Mouse (Mus musculus) liver, embryonic 14.5 days (tissue): ENCODE measurements around the gene Nuak1. TPM values are rescaled to one million over a fixed set of nuclear protein-coding genes. Genes with fewer than 3 reads are reported as not detected.

ENCODE experiments used
- ATAC-seq: fragments of 200-750 bp; cut with Nextera tagmentation; 2 replicates; pipeline ENCODE4 v1.8.0; 2017; ENCODE audit warnings: moderate number of reproducible peaks, mild to moderate bottlenecking, moderate library complexity; ENCODE audit not compliant: insufficient read depth
- DNase-seq, 3 experiments: peaks; one replicate each; pipeline ENCODE4 v3.0.0-alpha.2; 2012 to 2013; ENCODE audit warnings: low read depth in 3 of 3, low spot score in 3 of 3
- H3K27ac ChIP-seq: fragments of 300-500 bp; sonication (generic); 2 replicates; pipeline ENCODE4 v1.5.1; 2014; ENCODE audit warnings: moderate library complexity, mild to moderate bottlenecking, control low read depth, inconsistent platforms
- H3K27me3 ChIP-seq: fragments of 300-500 bp; sonication (generic); 2 replicates; pipeline ENCODE4 v1.6.1; 2014; ENCODE audit warnings: mild to moderate bottlenecking, low read length, moderate library complexity; ENCODE audit not compliant: control insufficient read depth, insufficient read depth
- H3K36me3 ChIP-seq: fragments of 300-500 bp; sonication (generic); replicated peaks from 2 replicates; pipeline ENCODE4 v1.6.1; 2014; ENCODE audit warnings: low read depth; ENCODE audit not compliant: control insufficient read depth, insufficient read depth
- H3K4me1 ChIP-seq, 2 experiments: fragments of 200-500 bp in 1 of 2; fragments of 300-500 bp in 1 of 2; sonication (generic) in 1 of 2; replicated peaks; 2 replicates each; pipeline ENCODE4 v1.6.1; 2012 to 2014; ENCODE audit warnings: antibody characterized with exemption in 1 of 2, inconsistent platforms in 1 of 2, low read length in 1 of 2; ENCODE audit not compliant: control insufficient read depth in 2 of 2, insufficient read depth in 2 of 2
- H3K4me2 ChIP-seq: fragments of 300-500 bp; sonication (generic); 2 replicates; pipeline ENCODE4 v1.6.1; 2014; ENCODE audit warnings: low read depth, mild to moderate bottlenecking, control low read depth, moderate library complexity
- H3K4me3 ChIP-seq, 2 experiments: fragments of 200-500 bp in 1 of 2; fragments of 300-500 bp in 1 of 2; sonication (generic) in 1 of 2; 2 replicates each; pipeline ENCODE4 v1.5.1; 2012 to 2014; ENCODE audit warnings: low read depth in 2 of 2, low read length in 2 of 2, mild to moderate bottlenecking in 2 of 2, control low read depth in 1 of 2, inconsistent platforms in 1 of 2, moderate library complexity in 1 of 2; ENCODE audit not compliant: insufficient read depth in 1 of 2
- H3K9ac ChIP-seq: fragments of 300-500 bp; sonication (generic); replicated peaks from 2 replicates; pipeline ENCODE4 v1.6.1; 2014; ENCODE audit warnings: mild to moderate bottlenecking, control low read depth, moderate library complexity
- H3K9me3 ChIP-seq: fragments of 300-500 bp; sonication (generic); 2 replicates; pipeline ENCODE4 v1.6.1; 2016; ENCODE audit warnings: low read length, mixed read lengths; ENCODE audit not compliant: control insufficient read depth
- CTCF ChIP-seq: IDR thresholded peaks from 2 replicates; pipeline ENCODE4 v1.5.1; 2016; ENCODE audit warnings: antibody characterized with exemption, low read depth, control low read depth
- EP300 ChIP-seq: IDR thresholded peaks from 2 replicates; pipeline ENCODE4 v1.6.1; 2016; ENCODE audit warnings: antibody characterized with exemption, low read depth
- WGBS: fragments of 180-500 bp; shearing (Covaris S2); extraction: QIAGEN DNeasy Blood & Tissue Kit; methylation state at CpG from one replicate; pipeline ENCODE4 v1.1.7; 2014; ENCODE audit not compliant: insufficient replicate concordance; 5-methylcytosine and 5-hydroxymethylcytosine counted together
- polyA plus RNA-seq, 2 experiments: library from polyadenylated mRNA; depleted of rRNA in 1 of 2; stranded (reverse) in 1 of 2; unstranded in 1 of 2; fragments of >200 nt; fragmentation: Nextera tagmentation in 1 of 2; extraction: Ambion mirVana in 1 of 2; gene quantifications; 2 replicates each; pipeline versions ENCODE4 v1.2.1 to v1.2.3; 2012 to 2014

Gene Nuak1
- polyA plus RNA-seq, 2 experiments, result 0.03 to 0.42 TPM

- no peak overlapping the region for H3K4me3 ChIP-seq
- H3K27me3 ChIP-seq, result no peaks in the 10 kb centered on the region
- DNase-seq (no peak), ATAC-seq (no peak)
- WGBS, result 42% methylated on average over 4 of the region's 4 CpGs
- H3K9me3 ChIP-seq, result no peaks in the 10 kb centered on the region
- H3K4me2 ChIP-seq, result no peak overlapping the region
- no peak for TF ChIP-seq EP300
- TF ChIP-seq CTCF, result no peak
- H3K36me3 ChIP-seq, result no peaks in the 10 kb centered on the region
- no peak overlapping the region for H3K27ac ChIP-seq
- H3K4me1 ChIP-seq, result no peaks in the 10 kb centered on the region
- no peak overlapping the region for H3K9ac ChIP-seq
Observed at GRCm38 (mm10) chr10:84371230-84371629, 69.2 kb downstream of the Nuak1 start.

- Histone ChIP-seq H3K27me3 (no peaks in the 10 kb centered on the region), H3K4me1 (no peaks in the 10 kb centered on the region), H3K4me3 (no peak overlapping the region), H3K9ac (no peak overlapping the region), H3K36me3 (no peaks in the 10 kb centered on the region), H3K27ac (no peak overlapping the region), H3K9me3 (no peaks in the 10 kb centered on the region), H3K4me2 (no peak overlapping the region)
- 36% methylated on average over 11 of the region's 11 CpGs for WGBS
- no peak for TF ChIP-seq CTCF
- no peak for TF ChIP-seq EP300
- ATAC-seq, result no peak
- DNase-seq, result no peak
Observed at GRCm38 (mm10) chr10:84369646-84370314, 70.6 kb downstream of the Nuak1 start.

DNA sequence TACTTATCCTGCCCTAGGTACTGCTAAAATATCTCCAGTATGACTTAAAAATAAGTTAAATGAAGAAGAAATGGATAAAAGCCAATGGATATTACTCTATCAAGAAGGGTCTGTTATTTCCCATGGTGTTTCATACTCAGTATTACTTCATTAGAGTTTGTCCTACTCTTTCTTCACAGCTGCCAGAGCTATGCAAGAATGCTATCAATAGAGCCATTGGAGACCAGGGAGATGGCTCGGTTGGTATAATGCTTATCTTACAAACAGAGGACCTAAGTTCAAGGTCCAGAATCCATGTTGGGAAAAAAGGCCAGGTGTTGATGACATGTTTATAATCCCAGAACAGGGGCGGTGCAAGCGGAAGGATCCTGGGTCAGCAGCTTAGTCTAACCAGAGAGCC lies 72.2 kb downstream of the Nuak1 start:
- ATAC-seq (no peak), DNase-seq (no peak)
- TF ChIP-seq EP300 (no peak), CTCF (no peak)
- WGBS, result 60% methylated on average over 3 of the region's 3 CpGs
- Histone ChIP-seq H3K27me3 (no peaks in the 10 kb centered on the region), H3K4me2 (no peak overlapping the region), H3K4me3 (no peak overlapping the region), H3K9me3 (no peaks in the 10 kb centered on the region), H3K4me1 (no peaks in the 10 kb centered on the region), H3K9ac (no peak overlapping the region), H3K36me3 (no peaks in the 10 kb centered on the region), H3K27ac (no peak overlapping the region)

DNA sequence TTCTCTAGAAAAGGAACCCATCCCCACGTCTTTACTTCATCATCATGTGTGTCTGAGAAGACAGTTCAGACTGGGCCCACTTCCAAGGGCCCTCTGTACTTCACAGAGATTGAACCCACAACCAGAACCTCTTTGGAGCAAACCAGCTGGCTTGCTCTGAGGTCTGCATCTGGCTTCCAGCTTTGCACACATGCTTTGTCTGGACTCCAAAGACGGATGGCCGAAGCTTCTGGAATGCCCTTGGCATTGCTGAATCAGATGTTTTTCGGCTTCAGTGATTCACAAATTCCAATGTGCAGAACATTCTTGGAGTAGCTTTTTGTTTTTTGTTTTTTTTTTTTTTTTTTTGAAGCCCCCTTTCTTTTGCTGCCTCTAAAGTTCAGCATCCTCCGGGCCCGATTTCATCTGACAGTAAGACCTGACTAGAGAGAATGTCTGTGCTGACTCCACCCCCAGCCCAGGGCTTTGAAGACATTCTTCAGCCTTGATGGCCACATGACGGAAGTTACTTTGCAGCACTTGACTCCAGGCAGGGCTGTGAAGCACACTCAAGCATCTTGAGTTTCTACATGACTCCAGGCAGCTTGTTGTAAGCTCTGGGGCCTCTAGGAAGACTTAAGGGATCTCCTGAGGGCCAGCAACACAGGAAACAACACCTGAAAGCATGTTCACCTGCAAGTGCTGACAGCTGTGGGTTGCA lies 75.1 kb downstream of the Nuak1 start:
- Histone ChIP-seq H3K9me3 (no peaks in the 10 kb centered on the region), H3K27me3 (no peaks in the 10 kb centered on the region), H3K9ac (no peak overlapping the region), H3K4me3 (no peak overlapping the region), H3K27ac (no peak overlapping the region), H3K36me3 (no peaks in the 10 kb centered on the region), H3K4me1 (no peaks in the 10 kb centered on the region), H3K4me2 (no peak overlapping the region)
- DNase-seq (no peak), ATAC-seq (no peak)
- 73% methylated on average over 7 of the region's 7 CpGs for WGBS
- no peak for TF ChIP-seq CTCF
- TF ChIP-seq EP300, result no peak

DNA sequence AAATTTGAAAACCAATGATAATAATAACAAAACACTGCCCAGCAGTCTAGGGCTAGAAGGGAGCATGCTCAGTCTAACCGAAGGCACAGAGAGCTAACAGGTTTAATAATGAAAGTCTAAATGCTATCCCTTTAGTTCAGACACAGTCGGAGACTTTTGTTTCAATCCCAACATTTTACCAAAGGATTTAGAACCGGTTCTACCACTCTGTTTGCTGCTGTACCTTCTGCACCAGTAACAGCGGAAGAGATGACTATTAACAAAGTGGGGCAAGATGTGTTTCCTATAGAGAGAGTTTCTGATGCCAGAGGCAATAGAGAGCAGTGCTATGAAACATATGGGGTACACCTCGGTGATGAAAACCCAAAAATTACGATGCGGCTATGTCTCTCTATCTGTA lies 76.6 kb downstream of the Nuak1 start:
- DNase-seq, result no peak
- no peaks in the 10 kb centered on the region for H3K27me3 ChIP-seq
- H3K9me3 ChIP-seq, result no peaks in the 10 kb centered on the region
- H3K27ac ChIP-seq, result no peak overlapping the region
- no peak for ATAC-seq
- no peaks in the 10 kb centered on the region for H3K36me3 ChIP-seq
- WGBS, result 72% methylated on average over 7 of the region's 7 CpGs
- no peak overlapping the region for H3K9ac ChIP-seq
- H3K4me3 ChIP-seq, result no peak overlapping the region
- TF ChIP-seq CTCF (no peak), EP300 (no peak)
- H3K4me1 ChIP-seq, result no peaks in the 10 kb centered on the region
- H3K4me2 ChIP-seq, result no peak overlapping the region
